Mouse (Mus musculus): ENCODE results near the gene Tmem160. TPM values are rescaled to one million over a fixed set of nuclear protein-coding genes. Genes with fewer than 3 reads are reported as not detected.
A peak's percentile ranks its signal among the peaks of the same experiment; 100 is the strongest.

Tmem160 gene
- polyA plus RNA-seq, 1 experiment from 2014 or later = 64.4 TPM

DNA sequence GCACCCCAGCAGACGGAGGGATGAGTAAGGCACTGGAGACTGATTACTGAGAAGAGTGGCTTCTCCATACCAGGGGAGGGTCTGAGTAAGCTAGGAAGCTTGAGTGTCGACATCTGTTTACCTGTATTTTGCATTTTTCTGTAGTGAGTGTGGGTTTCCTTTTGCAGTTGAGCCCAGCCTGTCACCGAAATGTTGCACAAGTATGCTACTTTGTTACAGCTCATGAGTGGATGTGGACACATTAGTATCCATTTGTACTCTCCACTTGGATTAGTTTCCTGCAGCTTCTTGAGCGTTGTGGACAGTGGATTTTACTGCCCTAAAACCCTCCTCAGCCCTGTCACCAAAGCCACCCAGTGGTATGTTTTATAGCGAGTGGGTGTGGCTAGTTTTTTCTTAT lies 33.9 kb upstream of the Tmem160 start:
- Histone ChIP-seq H3K27me3 (ENCODE audit: poor library complexity, severe bottlenecking) (peaks cover 3% of the 10 kb centered on the region; the same call in 1 of the 2 replicates), H3K4me1 (peaks cover 14% of the 10 kb centered on the region), H3K4me3 (no peak overlapping the region), H3K9me3 (no peaks in the 10 kb centered on the region), H3K27ac (no peak overlapping the region), H3K36me3 (replicated peaks) (peaks cover 97% of the 10 kb centered on the region)
- WGBS = 94% methylated on average over 5 of the region's 5 CpGs
- DNase-seq (ENCODE audit: extremely low spot score, low spot score) = no peak

DNA sequence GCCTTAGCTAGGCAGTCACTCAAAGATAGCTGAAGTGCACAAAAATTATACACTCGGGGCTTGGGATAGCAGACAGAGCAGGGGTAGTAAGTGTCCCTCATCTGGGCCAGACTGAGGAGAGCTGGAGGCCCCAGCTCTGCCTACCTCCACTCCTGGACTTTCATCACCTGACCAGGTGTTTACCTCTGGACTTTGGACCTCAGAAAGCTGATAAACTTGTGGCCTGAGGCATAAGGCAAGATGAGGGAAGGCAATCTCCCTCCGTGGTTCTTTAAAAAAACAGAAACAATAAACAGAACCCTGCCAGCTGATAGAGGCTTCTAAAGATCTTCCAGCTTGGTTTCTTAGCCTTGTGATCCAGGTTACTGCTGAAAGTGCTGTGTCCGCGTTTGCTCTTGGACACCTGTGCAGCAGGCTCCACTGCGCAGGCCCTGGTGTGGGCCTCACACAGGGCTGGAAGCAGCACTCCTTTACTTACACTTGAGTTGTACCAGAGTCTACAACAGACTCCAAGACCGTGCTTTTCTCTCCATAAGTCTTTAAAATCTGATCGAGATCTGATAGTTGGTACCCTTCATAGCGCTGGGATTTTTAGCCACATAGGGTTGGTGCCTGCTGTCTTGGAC lies 32.0 kb upstream of the Tmem160 start:
- Histone ChIP-seq H3K36me3 (replicated peaks) (peaks cover 100% of the 10 kb centered on the region), H3K27ac (no peak overlapping the region), H3K4me1 (no peaks in the 10 kb centered on the region), H3K9me3 (no peaks in the 10 kb centered on the region), H3K27me3 (ENCODE audit: poor library complexity, severe bottlenecking) (peaks cover 3% of the 10 kb centered on the region; the same call in 1 of the 2 replicates), H3K4me3 (no peak overlapping the region)
- DNase-seq (ENCODE audit: extremely low spot score, low spot score) = no peak
- 94% methylated on average over 8 of the region's 8 CpGs for whole genome bisulfite sequencing

DNA sequence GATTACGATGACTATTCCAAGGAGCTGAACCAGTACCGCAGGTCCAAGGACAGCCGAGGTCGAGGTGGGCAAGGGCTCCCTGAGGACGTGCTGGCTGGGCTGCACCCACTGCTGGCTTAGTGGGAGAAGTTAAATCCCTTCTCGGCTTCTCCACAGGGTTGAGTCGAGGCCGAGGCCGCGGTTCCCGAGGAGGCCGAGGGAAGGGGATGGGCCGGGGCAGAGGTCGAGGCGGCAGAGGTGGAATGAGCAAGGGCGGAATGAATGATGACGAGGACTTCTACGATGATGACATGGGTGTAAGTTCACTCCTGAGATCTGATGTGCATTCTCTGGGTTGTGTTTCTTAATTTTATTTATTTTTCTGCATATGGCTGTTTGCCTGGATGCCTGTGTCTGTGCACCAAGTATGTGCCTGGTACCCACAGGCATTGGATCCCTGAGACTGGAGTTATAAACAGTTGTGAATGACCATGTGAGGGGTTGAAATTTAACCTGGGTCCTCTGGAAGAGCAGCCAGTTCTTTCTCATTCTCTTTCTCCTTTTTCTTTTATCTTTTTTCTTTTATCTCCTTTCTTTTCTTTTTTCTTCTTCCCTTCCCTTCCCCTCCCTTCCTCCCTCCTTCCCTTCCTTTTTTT lies 30.2 kb upstream of the Tmem160 start:
- Histone ChIP-seq H3K4me1 (no peaks in the 10 kb centered on the region), H3K4me3 (no peak overlapping the region), H3K27me3 (ENCODE audit: poor library complexity, severe bottlenecking) (no peaks in the 10 kb centered on the region), H3K27ac (no peak overlapping the region), H3K36me3 (replicated peaks) (peaks cover 100% of the 10 kb centered on the region), H3K9me3 (no peaks in the 10 kb centered on the region)
- DNase-seq (ENCODE audit: extremely low spot score, low spot score) = no peak
- WGBS = 94% methylated on average over 18 of the region's 18 CpGs

DNA sequence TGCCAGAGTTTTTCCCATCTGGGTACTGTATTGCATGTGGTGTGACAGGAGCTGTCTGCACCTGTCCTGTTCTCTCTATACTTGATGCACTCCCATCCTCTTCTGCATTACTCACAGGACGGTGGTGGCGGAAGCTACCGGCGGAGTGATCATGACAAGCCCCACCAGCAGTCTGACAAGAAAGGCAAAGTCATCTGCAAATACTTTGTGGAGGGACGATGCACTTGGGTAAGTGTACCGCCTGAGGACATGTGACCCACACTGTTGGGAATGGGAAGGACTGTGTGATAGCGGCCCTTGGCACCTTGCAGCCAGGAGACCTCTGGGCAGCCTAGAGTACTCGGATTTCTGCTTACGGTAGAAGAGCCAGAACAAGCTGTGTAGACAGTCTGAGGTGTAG lies 28.8 kb upstream of the Tmem160 start:
- Histone ChIP-seq H3K4me3 (no peak overlapping the region), H3K4me1 (no peaks in the 10 kb centered on the region), H3K27ac (no peak overlapping the region), H3K27me3 (ENCODE audit: poor library complexity, severe bottlenecking) (no peaks in the 10 kb centered on the region), H3K9me3 (no peaks in the 10 kb centered on the region), H3K36me3 (replicated peaks) (peaks cover 100% of the 10 kb centered on the region)
- DNase-seq (ENCODE audit: extremely low spot score, low spot score) = no peak
- WGBS = 94% methylated on average over 9 of the region's 9 CpGs

DNA sequence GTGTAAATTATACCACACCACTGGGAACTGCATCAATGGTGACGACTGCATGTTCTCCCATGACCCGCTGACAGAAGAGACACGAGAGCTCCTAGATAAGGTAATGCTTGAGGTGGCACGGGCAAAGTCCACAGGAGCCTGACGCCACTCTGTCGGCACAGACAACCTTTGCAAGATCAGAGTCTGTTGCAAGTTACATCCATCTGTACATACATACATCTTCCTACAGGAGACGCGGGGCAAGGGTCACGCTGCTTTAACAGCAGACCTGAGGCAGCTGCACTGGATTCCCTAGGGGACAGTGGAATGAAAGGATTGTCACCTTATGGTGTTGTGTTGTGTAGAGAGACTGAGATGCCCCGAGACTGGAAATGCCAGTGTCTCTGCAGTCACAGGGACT lies 26.9 kb upstream of the Tmem160 start:
- H3K9me3 ChIP-seq = no peaks in the 10 kb centered on the region
- H3K27ac ChIP-seq = no peak overlapping the region
- no peak for DNase-seq (ENCODE audit: extremely low spot score, low spot score)
- no peak overlapping the region for H3K4me3 ChIP-seq
- H3K4me1 ChIP-seq = no peaks in the 10 kb centered on the region
- H3K36me3 ChIP-seq (replicated peaks) = peaks cover 100% of the 10 kb centered on the region
- H3K27me3 ChIP-seq (ENCODE audit: poor library complexity, severe bottlenecking) = no peaks in the 10 kb centered on the region
- 94% methylated on average over 10 of the region's 10 CpGs for WGBS

DNA sequence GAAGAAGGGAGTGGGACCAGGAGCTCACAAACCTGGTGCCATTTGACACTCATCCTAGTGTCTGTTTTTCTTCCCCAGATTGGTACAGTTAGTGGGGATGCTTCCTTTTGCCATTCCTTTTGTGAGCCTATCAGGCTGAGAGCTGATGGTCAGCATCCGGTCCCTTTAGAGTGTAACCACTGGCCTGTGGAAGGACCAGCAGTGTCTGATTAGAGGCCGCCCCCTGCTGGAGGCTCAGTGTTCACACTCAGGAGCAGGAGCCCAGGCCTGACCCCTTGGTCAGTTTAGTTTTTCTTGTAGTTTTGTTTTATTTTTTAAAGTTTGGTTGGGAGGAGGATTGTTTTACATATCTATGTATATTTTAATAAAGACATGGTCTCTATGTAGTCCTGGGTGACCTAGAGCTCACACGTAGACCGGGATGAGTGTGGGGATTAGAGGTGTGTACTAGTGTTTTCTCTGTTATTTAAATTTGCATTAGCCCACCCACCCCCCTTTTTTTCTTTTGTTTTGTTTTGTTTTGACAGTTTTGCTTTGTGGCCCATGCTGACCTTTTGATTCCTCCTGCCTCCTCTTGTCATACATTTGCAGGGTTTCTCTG lies 26.4 kb upstream of the Tmem160 start:
- H3K27me3 ChIP-seq (ENCODE audit: poor library complexity, severe bottlenecking) = no peaks in the 10 kb centered on the region
- WGBS = 65% methylated on average over 4 of the region's 4 CpGs

DNA sequence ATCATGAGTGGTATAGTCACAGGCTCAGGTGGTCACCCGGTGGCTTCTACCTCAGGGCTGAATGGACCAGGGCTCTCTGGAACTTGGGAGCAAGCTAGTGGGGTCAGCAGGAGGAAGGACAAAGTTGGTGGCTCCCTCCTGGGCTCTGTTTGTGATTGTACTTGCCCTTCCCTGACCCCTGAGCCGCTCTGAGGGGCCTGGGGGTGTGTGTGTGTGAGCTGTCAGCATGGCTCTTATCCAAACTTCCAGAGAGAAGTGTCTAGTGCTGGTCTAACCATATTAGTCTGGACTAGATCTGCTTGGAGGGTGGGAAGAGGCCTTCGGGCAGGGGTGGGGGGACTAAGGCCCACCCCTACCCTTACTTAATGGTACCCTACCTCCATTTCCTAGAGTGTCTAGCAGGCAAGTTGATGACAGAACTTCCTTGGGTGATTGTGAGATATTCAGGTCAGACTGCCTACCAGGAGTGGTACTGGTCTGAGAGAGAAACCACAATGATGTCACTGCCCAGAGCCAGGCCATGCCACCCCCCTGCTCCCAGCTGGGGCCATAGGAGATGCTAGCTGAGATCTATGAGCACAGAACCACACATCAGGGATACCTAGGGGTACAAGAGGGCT lies 19.1 kb upstream of the Tmem160 start:
- 86% methylated on average over 3 of the region's 3 CpGs for WGBS
- Histone ChIP-seq H3K36me3 (replicated peaks) (peaks cover 92% of the 10 kb centered on the region), H3K9me3 (no peaks in the 10 kb centered on the region), H3K27ac (no peak overlapping the region), H3K4me3 (no peak overlapping the region), H3K27me3 (ENCODE audit: poor library complexity, severe bottlenecking) (no peaks in the 10 kb centered on the region), H3K4me1 (no peaks in the 10 kb centered on the region)
- no peak for DNase-seq (ENCODE audit: extremely low spot score, low spot score)

More for the DNA sequence above, 26.4 kb upstream of the Tmem160 start:
- H3K36me3 ChIP-seq (replicated peaks) = peaks cover 100% of the 10 kb centered on the region
- H3K27ac ChIP-seq = no peak overlapping the region
- H3K9me3 ChIP-seq = no peaks in the 10 kb centered on the region
- no peaks in the 10 kb centered on the region for H3K4me1 ChIP-seq
- H3K4me3 ChIP-seq = no peak overlapping the region
- peak; percentile 71 for DNase-seq (ENCODE audit: extremely low spot score, low spot score)

DNA sequence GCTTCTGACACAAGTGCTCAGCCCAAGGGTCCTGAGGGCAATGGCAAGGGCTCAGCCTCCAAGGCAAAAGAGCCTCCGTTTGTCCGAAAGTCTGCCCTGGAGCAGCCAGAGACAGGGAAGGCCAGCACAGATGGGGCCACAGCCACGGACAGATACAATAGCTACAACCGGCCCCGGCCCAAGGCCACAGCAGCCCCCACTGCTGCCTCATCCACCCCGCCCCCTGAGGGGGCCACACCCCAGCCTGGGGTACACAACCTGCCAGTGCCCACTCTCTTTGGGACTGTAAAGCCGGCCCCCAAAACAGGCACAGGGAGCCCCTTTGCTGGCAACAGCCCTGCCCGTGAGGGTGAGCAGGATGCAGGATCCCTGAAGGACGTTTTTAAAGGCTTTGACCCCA lies 17.5 kb upstream of the Tmem160 start:
- no peaks in the 10 kb centered on the region for H3K4me1 ChIP-seq
- 84% methylated on average over 9 of the region's 9 CpGs for WGBS
- no peaks in the 10 kb centered on the region for H3K27me3 ChIP-seq (ENCODE audit: poor library complexity, severe bottlenecking)
- no peak overlapping the region for H3K4me3 ChIP-seq
- H3K36me3 ChIP-seq (replicated peaks) = peaks cover 76% of the 10 kb centered on the region
- H3K27ac ChIP-seq = no peak overlapping the region
- no peaks in the 10 kb centered on the region for H3K9me3 ChIP-seq
- no peak for DNase-seq (ENCODE audit: extremely low spot score, low spot score)

DNA sequence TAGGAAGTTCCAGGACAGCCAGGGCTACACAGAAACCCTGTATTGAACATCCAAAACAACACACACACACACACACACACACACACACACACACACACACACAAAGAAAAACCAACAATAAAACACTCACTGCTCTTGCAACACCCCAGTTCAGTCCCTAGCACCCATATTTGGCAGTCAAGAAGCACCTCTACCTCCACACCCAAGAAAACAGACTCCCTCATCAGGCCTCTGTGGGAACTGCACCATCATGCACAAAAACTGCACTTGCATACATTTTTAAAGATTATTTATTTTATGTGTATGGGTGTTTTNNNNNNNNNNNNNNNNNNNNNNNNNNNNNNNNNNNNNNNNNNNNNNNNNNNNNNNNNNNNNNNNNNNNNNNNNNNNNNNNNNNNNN lies 11.3 kb upstream of the Tmem160 start:
- Histone ChIP-seq H3K27me3 (ENCODE audit: poor library complexity, severe bottlenecking) (no peaks in the 10 kb centered on the region), H3K9me3 (no peaks in the 10 kb centered on the region), H3K36me3 (replicated peaks) (peaks cover 14% of the 10 kb centered on the region), H3K27ac (no peak overlapping the region), H3K4me3 (no peak overlapping the region), H3K4me1 (no peaks in the 10 kb centered on the region)
- DNase-seq (ENCODE audit: extremely low spot score, low spot score) = no peak

DNA sequence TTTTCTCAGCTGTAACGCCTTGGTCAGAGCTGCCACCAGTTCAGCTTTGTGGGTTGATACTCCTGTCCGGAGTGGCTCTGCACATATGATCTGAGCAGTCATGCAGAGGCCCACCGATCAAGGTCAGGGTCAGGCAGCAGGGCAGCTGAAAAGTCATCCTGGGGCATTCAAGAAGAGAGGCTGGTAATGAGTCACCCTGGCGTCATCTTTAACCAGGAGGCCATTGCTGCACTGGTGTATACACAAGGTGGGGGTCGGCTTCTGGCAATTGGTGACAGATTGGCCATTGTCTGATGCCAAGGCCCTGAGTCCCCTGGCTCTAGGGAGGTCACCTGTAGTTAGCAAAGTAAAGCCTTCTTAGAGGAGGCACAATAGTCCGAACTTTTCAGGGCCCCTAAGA lies 923 bp upstream of the Tmem160 start:
- H3K36me3 ChIP-seq (replicated peaks) = peaks cover 21% of the 10 kb centered on the region
- H3K27ac ChIP-seq = no peak overlapping the region
- no peak overlapping the region for H3K4me3 ChIP-seq
- H3K9me3 ChIP-seq = no peaks in the 10 kb centered on the region
- peaks cover 22% of the 10 kb centered on the region for H3K4me1 ChIP-seq
- DNase-seq (ENCODE audit: extremely low spot score, low spot score) = no peak
- peaks cover 8% of the 10 kb centered on the region for H3K27me3 ChIP-seq (ENCODE audit: poor library complexity, severe bottlenecking)
- 80% methylated on average over 6 of the region's 6 CpGs for WGBS

DNA sequence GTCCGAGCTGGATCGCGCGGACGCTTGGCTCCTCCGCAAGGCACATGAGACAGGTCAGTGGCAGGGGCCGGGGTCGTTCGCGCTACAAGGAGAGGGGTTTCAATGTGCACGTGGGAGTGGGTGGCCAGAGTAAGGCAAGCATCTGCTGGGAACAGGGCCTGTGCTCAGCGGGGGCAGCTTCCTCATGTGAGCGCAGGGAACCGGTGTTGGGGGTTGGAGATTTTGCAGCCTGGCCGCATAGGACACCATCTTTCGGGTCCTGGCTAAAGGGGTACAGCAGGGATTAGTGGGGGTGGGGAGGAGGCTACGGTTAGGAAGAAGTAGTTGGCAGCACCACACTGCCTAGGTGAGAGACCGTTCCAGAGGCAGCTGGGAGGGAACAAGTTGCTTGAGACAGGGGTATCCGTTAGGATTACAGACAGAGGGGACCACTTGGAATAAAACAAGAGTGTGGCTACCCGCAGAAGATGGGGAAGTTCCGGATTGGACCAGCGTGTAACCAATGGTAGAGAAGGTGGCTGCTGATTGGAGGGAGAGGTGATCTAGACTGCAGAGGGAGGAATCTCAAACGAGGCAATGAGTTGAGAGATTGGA lies 636 bp downstream of the Tmem160 start:
- H3K36me3 ChIP-seq (replicated peaks) = peaks cover 27% of the 10 kb centered on the region
- WGBS = under 1% methylated on average over 23 of the region's 23 CpGs
- peak overlapping the region; percentile 84 for H3K27ac ChIP-seq
- peak; percentile 73 for DNase-seq (ENCODE audit: extremely low spot score, low spot score)
- H3K27me3 ChIP-seq (ENCODE audit: poor library complexity, severe bottlenecking) = peaks cover 8% of the 10 kb centered on the region
- H3K4me3 ChIP-seq = peak overlapping the region; percentile 77
- H3K4me1 ChIP-seq = peaks cover 22% of the 10 kb centered on the region
- peaks cover 4% of the 10 kb centered on the region; the same call in 1 of the 2 replicates for H3K9me3 ChIP-seq

DNA sequence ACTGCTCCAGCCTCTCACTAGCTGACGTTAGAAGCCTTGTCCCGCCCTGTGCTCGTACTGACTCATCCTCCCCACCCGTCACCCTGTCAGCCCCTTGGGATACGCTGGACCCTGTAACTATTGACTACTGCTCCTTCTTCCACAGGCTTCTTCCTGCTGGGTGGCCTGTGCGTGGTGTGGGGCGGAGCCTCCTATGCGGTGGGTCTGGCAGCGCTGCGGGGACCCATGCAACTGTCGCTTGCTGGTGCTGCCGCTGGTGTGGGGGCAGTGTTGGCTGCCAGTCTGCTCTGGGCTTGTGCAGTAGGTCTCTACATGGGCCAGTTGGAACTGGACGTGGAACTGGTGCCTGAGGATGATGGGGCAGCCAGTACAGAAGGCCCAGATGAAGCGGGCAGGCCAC lies 2.4 kb downstream of the Tmem160 start:
- DNase-seq (ENCODE audit: extremely low spot score, low spot score) = no peak
- peaks cover 8% of the 10 kb centered on the region for H3K27me3 ChIP-seq (ENCODE audit: poor library complexity, severe bottlenecking)
- no peak overlapping the region for H3K27ac ChIP-seq
- H3K4me1 ChIP-seq = peaks cover 22% of the 10 kb centered on the region
- 94% methylated on average over 14 of the region's 14 CpGs for WGBS
- peaks cover 10% of the 10 kb centered on the region; the same call in 1 of the 2 replicates for H3K9me3 ChIP-seq
- H3K4me3 ChIP-seq = no peak overlapping the region
- H3K36me3 ChIP-seq (replicated peaks) = peaks cover 27% of the 10 kb centered on the region

All from forebrain, embryonic 10.5 days (tissue).